Mouse (Mus musculus) inflammation-experienced regulatory T-cells, adult 16 weeks (primary cell): ENCODE measurements around the gene Ubap2l. TPM values are rescaled to one million over a fixed set of nuclear protein-coding genes. Genes with fewer than 3 reads are reported as not detected.

ENCODE experiments used
- polyA plus RNA-seq: library from polyadenylated mRNA; unstranded; fragments of 100-300 nt; shearing (Covaris generic); gene quantifications from one replicate; pipeline ENCODE4 v1.2.1, GENCODE M21; 2017

Ubap2l gene
- polyA plus RNA-seq = 273 TPM

GRCm38 (mm10) chr3:90052351-90053241 lies at the start of gene Ubap2l:
TSS of gene Ubap2l (minus strand) at chr3:90052628.

GRCm38 (mm10) chr3:90072294-90072693 lies 19.9 kb upstream of the Ubap2l start, which contains the start of gene Tpm3:
TSS of gene Tpm3 (plus strand) at chr3:90072649.

GRCm38 (mm10) chr3:90051441-90052350 lies 732 bp downstream of the Ubap2l start, which contains the start of gene 4933434E20Rik:
TSS of gene 4933434E20Rik (plus strand) at chr3:90051636.

GRCm38 (mm10) chr3:89998612-89999054 lies 53.8 kb downstream of the Ubap2l start, which contains the start of gene Hax1:
TSS of gene Hax1 (minus strand) at chr3:89998780.

GRCm38 (mm10) chr3:89963221-89963763 lies 89.1 kb downstream of the Ubap2l start, which contains the start of gene Atp8b2:
TSS of gene Atp8b2 (minus strand) at chr3:89963508.

Other genes starting within 250 kb of the Ubap2l start
- 10.3 TPM for gene She, start 221.3 kb downstream of the Ubap2l start, polyA plus RNA-seq
- 18.3 TPM for gene Il6ra, start 139.4 kb downstream of the Ubap2l start, polyA plus RNA-seq
- 33.3 TPM for gene Atp8b2, start 89.1 kb downstream of the Ubap2l start, polyA plus RNA-seq
- 116 TPM for gene Hax1, start 53.8 kb downstream of the Ubap2l start, polyA plus RNA-seq
- 166 TPM for gene 4933434E20Rik, start 992 bp downstream of the Ubap2l start, polyA plus RNA-seq
- 1,000 TPM for gene Tpm3, start 20.0 kb upstream of the Ubap2l start, polyA plus RNA-seq
- 0.63 TPM for gene Nup210l, start 51.5 kb upstream of the Ubap2l start, polyA plus RNA-seq
- 2,655 TPM for gene Rps27, start 161.0 kb upstream of the Ubap2l start, polyA plus RNA-seq
- gene Rab13, start 161.1 kb upstream of the Ubap2l start, polyA plus RNA-seq = not detected
- 194 TPM for gene Jtb, start 179.0 kb upstream of the Ubap2l start, polyA plus RNA-seq
- gene Creb3l4, start 190.9 kb upstream of the Ubap2l start, polyA plus RNA-seq = not detected
- 3.4 TPM for gene Slc39a1, start 195.5 kb upstream of the Ubap2l start, polyA plus RNA-seq
- gene Crtc2, start 201.5 kb upstream of the Ubap2l start, polyA plus RNA-seq = 114 TPM
- gene Dennd4b, start 212.6 kb upstream of the Ubap2l start, polyA plus RNA-seq = 65.5 TPM
- 13.3 TPM for gene Gatad2b, start 240.6 kb upstream of the Ubap2l start, polyA plus RNA-seq